Mouse (Mus musculus): ENCODE results near the gene Iqgap2. TPM values are rescaled to one million over a fixed set of nuclear protein-coding genes. Genes with fewer than 3 reads are reported as not detected.

Gene Iqgap2
- total and polyA plus RNA-seq, 3 experiments, result 0.08 to 0.14 (median 0.11) TPM

- H3K36me3 ChIP-seq (replicated peaks in 1 of 2; ENCODE audit: control insufficient read depth in 1 of 2, insufficient read depth in 1 of 2, low read length in 1 of 2), result no peaks in the 10 kb centered on the region
- H3K9ac ChIP-seq (ENCODE audit: insufficient read depth, low read depth), result no peak overlapping the region
- dilution Hi-C loops (cut with MboI; ENCODE audit: extremely low pct_ligation_motif_present, extremely low pct_unique_long_range_greater_than_20kb, low sequenced_read_pairs) (no loop called here), in situ Hi-C loops (cut with MboI; ENCODE audit: low pct_ligation_motif_present, low pct_unique_long_range_greater_than_20kb, low sequenced_read_pairs) (no loop called here)
- TF ChIP-seq E2F4 (IDR thresholded peaks at IDR 0.05; ENCODE audit: insufficient replicate concordance, low read depth, low read length), result no peak
- no peak for TF ChIP-seq SIN3A (IDR thresholded peaks at IDR 0.05; ENCODE audit: low read length)
- no peak for TF ChIP-seq PAX5 (IDR thresholded peaks at IDR 0.05; ENCODE audit: low read length)
- no peak for TF ChIP-seq MAZ (IDR thresholded peaks at IDR 0.05; ENCODE audit: low read depth, low read length)
- no peak for TF ChIP-seq HCFC1 (IDR thresholded peaks at IDR 0.05; ENCODE audit: low read depth, low read length)
- no peak for TF ChIP-seq CHD2 (IDR thresholded peaks at IDR 0.05; ENCODE audit: low read length)
- no peak for TF ChIP-seq NRF1 (IDR thresholded peaks at IDR 0.05; ENCODE audit: low read depth, low read length)
- no peaks in the 10 kb centered on the region for H3K79me2 ChIP-seq (replicated peaks; ENCODE audit: control insufficient read depth, extremely low read depth, insufficient read depth, poor library complexity, severe bottlenecking)
- no peak for DNase-seq (ENCODE audit: extremely low read depth)
- H3K9me3 ChIP-seq (replicated peaks; ENCODE audit: low read length), result no peaks in the 10 kb centered on the region
- H3K4me3 ChIP-seq (replicated peaks in 1 of 3; ENCODE audit: low read depth in 2 of 3, low read length in 2 of 3, poor library complexity in 1 of 3), result no peak overlapping the region
- H3K27ac ChIP-seq (ENCODE audit: insufficient read depth, low read depth), result no peak overlapping the region
- H3K4me2 ChIP-seq (ENCODE audit: insufficient read depth, low read depth, poor library complexity, severe bottlenecking), result no peak overlapping the region
- peaks cover 5% of the 10 kb centered on the region for H3K27me3 ChIP-seq (replicated peaks)
- H3K4me1 ChIP-seq (ENCODE audit: control insufficient read depth in 1 of 2, insufficient read depth in 2 of 2), result peaks cover 0 to 12% of the 10 kb centered on the region in 2 experiments; a peak in 3 of 4 replicates
Measured at GRCm38 (mm10) chr13:95596689-95597088, 295.0 kb downstream of the Iqgap2 start.

DNA sequence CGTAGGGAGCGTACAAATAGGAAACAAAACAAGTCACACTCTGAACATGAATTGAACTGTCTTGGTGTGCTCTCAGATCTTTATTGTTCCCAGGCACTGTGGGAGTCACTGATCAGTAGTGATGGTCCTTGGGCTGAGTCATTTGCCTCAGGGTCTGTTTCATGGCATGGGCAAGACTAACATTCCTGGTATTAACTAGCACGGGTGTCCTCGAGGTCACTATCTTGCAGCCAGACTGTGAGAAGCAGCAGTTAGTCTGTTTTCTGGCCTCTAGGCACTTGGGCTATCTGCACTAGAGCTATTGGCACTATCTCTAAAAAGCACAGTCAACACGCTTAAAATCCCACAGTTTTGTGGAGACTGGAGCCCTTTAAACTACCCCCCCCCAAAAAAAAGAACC is 295.8 kb downstream of the Iqgap2 start:
- Histone ChIP-seq H3K36me3 (replicated peaks in 1 of 2; ENCODE audit: control insufficient read depth in 1 of 2, insufficient read depth in 1 of 2, low read length in 1 of 2) (no peaks in the 10 kb centered on the region), H3K9me3 (replicated peaks; ENCODE audit: low read length) (no peaks in the 10 kb centered on the region), H3K4me1 (ENCODE audit: control insufficient read depth in 1 of 2, insufficient read depth in 2 of 2) (peaks cover 0 to 12% of the 10 kb centered on the region in 2 experiments; a peak in 3 of 4 replicates), H3K27me3 (replicated peaks) (peaks cover 5% of the 10 kb centered on the region), H3K79me2 (replicated peaks; ENCODE audit: control insufficient read depth, extremely low read depth, insufficient read depth, poor library complexity, severe bottlenecking) (no peaks in the 10 kb centered on the region), H3K4me2 (ENCODE audit: insufficient read depth, low read depth, poor library complexity, severe bottlenecking) (no peak overlapping the region), H3K4me3 (replicated peaks in 1 of 3; ENCODE audit: low read depth in 2 of 3, low read length in 2 of 3, poor library complexity in 1 of 3) (no peak overlapping the region), H3K9ac (ENCODE audit: insufficient read depth, low read depth) (no peak overlapping the region), H3K27ac (ENCODE audit: insufficient read depth, low read depth) (no peak overlapping the region)
- TF ChIP-seq E2F4 (IDR thresholded peaks at IDR 0.05; ENCODE audit: insufficient replicate concordance, low read depth, low read length) (no peak), POLR2AphosphoS2 (IDR thresholded peaks at IDR 0.05; ENCODE audit: low read depth, low read length) (no peak), BHLHE40 (IDR thresholded peaks at IDR 0.05; ENCODE audit: low read depth, low read length) (no peak), ZMIZ1 (IDR thresholded peaks at IDR 0.05; ENCODE audit: low read depth, low read length) (no peak)
- in situ Hi-C loops (cut with MboI; ENCODE audit: low pct_ligation_motif_present, low pct_unique_long_range_greater_than_20kb, low sequenced_read_pairs) (no loop called here), dilution Hi-C loops (cut with MboI; ENCODE audit: extremely low pct_ligation_motif_present, extremely low pct_unique_long_range_greater_than_20kb, low sequenced_read_pairs) (no loop called here)
- DNase-seq (ENCODE audit: extremely low read depth), result no peak

DNA sequence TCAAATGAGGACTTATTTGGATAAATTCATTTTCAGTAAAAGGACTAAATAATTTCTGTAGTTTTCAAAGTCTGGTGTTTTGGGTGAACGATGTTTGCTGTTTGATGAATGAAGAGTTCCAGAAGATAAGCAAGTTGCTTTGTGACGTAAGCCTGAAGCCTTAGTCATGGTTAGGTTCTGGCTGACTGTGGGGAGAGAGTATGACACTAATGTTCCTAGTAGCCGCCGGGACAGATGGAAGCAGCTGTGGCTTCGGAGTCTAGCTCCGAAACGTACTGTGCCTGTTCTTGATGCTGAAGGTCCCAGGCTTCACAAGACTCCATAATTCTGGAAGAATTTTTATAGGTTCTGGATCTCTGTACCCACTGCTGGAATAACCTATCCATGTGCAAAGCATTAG is 296.3 kb downstream of the Iqgap2 start:
- no peak overlapping the region for H3K9ac ChIP-seq (ENCODE audit: insufficient read depth, low read depth)
- peaks cover 0 to 12% of the 10 kb centered on the region in 2 experiments; a peak in 3 of 4 replicates for H3K4me1 ChIP-seq (ENCODE audit: control insufficient read depth in 1 of 2, insufficient read depth in 2 of 2)
- no peak overlapping the region for H3K4me3 ChIP-seq (replicated peaks in 1 of 3; ENCODE audit: low read depth in 2 of 3, low read length in 2 of 3, poor library complexity in 1 of 3)
- no peaks in the 10 kb centered on the region for H3K36me3 ChIP-seq (replicated peaks in 1 of 2; ENCODE audit: control insufficient read depth in 1 of 2, insufficient read depth in 1 of 2, low read length in 1 of 2)
- H3K4me2 ChIP-seq (ENCODE audit: insufficient read depth, low read depth, poor library complexity, severe bottlenecking), result no peak overlapping the region
- DNase-seq (ENCODE audit: extremely low read depth), result no peak
- no peaks in the 10 kb centered on the region for H3K9me3 ChIP-seq (replicated peaks; ENCODE audit: low read length)
- H3K79me2 ChIP-seq (replicated peaks; ENCODE audit: control insufficient read depth, extremely low read depth, insufficient read depth, poor library complexity, severe bottlenecking), result no peaks in the 10 kb centered on the region
- no peak overlapping the region for H3K27ac ChIP-seq (ENCODE audit: insufficient read depth, low read depth)
- TF ChIP-seq TBP (conservative IDR thresholded peaks at IDR 0.05; ENCODE audit: low read depth, low read length) (no peak), USF2 (conservative IDR thresholded peaks at IDR 0.05; ENCODE audit: low read depth, low read length) (no peak), ZNF384 (IDR thresholded peaks at IDR 0.05; ENCODE audit: low read depth, low read length) (no peak), BHLHE40 (IDR thresholded peaks at IDR 0.05; ENCODE audit: low read depth, low read length) (no peak), ZC3H11A (IDR thresholded peaks at IDR 0.05; ENCODE audit: low read depth, low read length) (no peak), USF1 (IDR thresholded peaks at IDR 0.05; ENCODE audit: low read depth, low read length) (no peak), MEF2A (IDR thresholded peaks at IDR 0.05; ENCODE audit: borderline replicate concordance, low read depth, low read length) (no peak), MAFK (IDR thresholded peaks at IDR 0.05; ENCODE audit: insufficient replicate concordance, low read length) (no peak), RAD21 (IDR thresholded peaks at IDR 0.05; ENCODE audit: low read depth, low read length) (no peak), RCOR1 (conservative IDR thresholded peaks at IDR 0.05; ENCODE audit: low read depth, low read length) (no peak), KAT2A (IDR thresholded peaks at IDR 0.05; ENCODE audit: insufficient replicate concordance, low read length) (no peak), ZKSCAN1 (IDR thresholded peaks at IDR 0.05; ENCODE audit: borderline replicate concordance, low read depth, low read length) (no peak), SIN3A (IDR thresholded peaks at IDR 0.05; ENCODE audit: low read length) (no peak), POLR2AphosphoS2 (IDR thresholded peaks at IDR 0.05; ENCODE audit: low read depth, low read length) (no peak), JUND (conservative IDR thresholded peaks at IDR 0.05; ENCODE audit: low read depth, low read length) (no peak), HCFC1 (IDR thresholded peaks at IDR 0.05; ENCODE audit: low read depth, low read length) (no peak), SMC3 (IDR thresholded peaks at IDR 0.05; ENCODE audit: low read depth, low read length) (no peak)
- in situ Hi-C loops (cut with MboI; ENCODE audit: low pct_ligation_motif_present, low pct_unique_long_range_greater_than_20kb, low sequenced_read_pairs) (no loop called here), dilution Hi-C loops (cut with MboI; ENCODE audit: extremely low pct_ligation_motif_present, extremely low pct_unique_long_range_greater_than_20kb, low sequenced_read_pairs) (no loop called here)
- peaks cover 5% of the 10 kb centered on the region for H3K27me3 ChIP-seq (replicated peaks)
